Mouse (Mus musculus) CH12.LX (cell line): Measurements from ENCODE around the gene Riok1. TPM values are rescaled to one million over a fixed set of nuclear protein-coding genes. Genes with fewer than 3 reads are reported as not detected.

Experiments
- DNase-seq: peaks from one replicate; pipeline ENCODE4 v3.0.0-alpha.2; 2013; ENCODE audit errors: extremely low read depth
- H3K27ac ChIP-seq: 2 replicates; pipeline ENCODE4 v1.5.1; 2012; ENCODE audit warnings: low read depth, mild to moderate bottlenecking, control low read depth, moderate library complexity; ENCODE audit not compliant: insufficient read depth
- H3K27me3 ChIP-seq: replicated peaks from 2 replicates; pipeline ENCODE3; 2012; ENCODE audit warnings: inconsistent platforms
- H3K36me3 ChIP-seq, 2 experiments: replicated peaks in 1 of 2; 2 replicates each; pipeline versions ENCODE3 to v1.6.1; 2012; ENCODE audit warnings: inconsistent platforms in 1 of 2, low read length in 1 of 2, mild to moderate bottlenecking in 1 of 2, mixed read lengths in 1 of 2, moderate library complexity in 1 of 2; ENCODE audit not compliant: control insufficient read depth in 1 of 2, insufficient read depth in 1 of 2
- H3K4me1 ChIP-seq, 2 experiments: 2 replicates each; pipeline ENCODE4 v1.6.1; 2012; ENCODE audit warnings: inconsistent platforms in 1 of 2, moderate library complexity in 1 of 2; ENCODE audit not compliant: insufficient read depth in 2 of 2, control insufficient read depth in 1 of 2
- H3K4me2 ChIP-seq: 2 replicates; pipeline ENCODE4 v1.6.1; 2012; ENCODE audit warnings: low read depth, mild to moderate bottlenecking, control low read depth; ENCODE audit not compliant: poor library complexity, insufficient read depth, severe bottlenecking
- H3K4me3 ChIP-seq, 3 experiments: fragments of 150-350 bp in 1 of 3; sonication (generic) in 1 of 3; replicated peaks in 1 of 3; 2 replicates each; pipeline versions ENCODE3 to v1.5.1; 2011 to 2012; ENCODE audit warnings: low read depth in 2 of 3, low read length in 2 of 3, mild to moderate bottlenecking in 2 of 3, moderate library complexity in 2 of 3, control low read depth in 1 of 3, improper control_type of control experiment in 1 of 3, inconsistent platforms in 1 of 3, mixed read lengths in 1 of 3; ENCODE audit not compliant: poor library complexity in 1 of 3
- H3K79me2 ChIP-seq: replicated peaks from 2 replicates; pipeline ENCODE4 v1.6.1; 2012; ENCODE audit warnings: mild to moderate bottlenecking, moderate library complexity; ENCODE audit not compliant: control insufficient read depth, poor library complexity, insufficient read depth, severe bottlenecking; ENCODE audit errors: extremely low read depth
- H3K9ac ChIP-seq: 2 replicates; pipeline ENCODE4 v1.6.1; 2012; ENCODE audit warnings: low read depth, mild to moderate bottlenecking, control low read depth, moderate library complexity; ENCODE audit not compliant: insufficient read depth
- H3K9me3 ChIP-seq: replicated peaks from 2 replicates; pipeline ENCODE3; 2012; ENCODE audit warnings: low read length, inconsistent platforms, mixed read lengths
- BHLHE40 ChIP-seq: IDR thresholded peaks from 2 replicates; pipeline ENCODE4 v1.6.1; 2011; ENCODE audit warnings: mild to moderate bottlenecking, low read depth, low read length, improper control_type of control experiment
- CTCF ChIP-seq, 2 experiments: IDR thresholded peaks in 1 of 2; conservative IDR thresholded peaks in 1 of 2; 2 replicates each; pipeline ENCODE4 v1.5.1; 2011 to 2012; ENCODE audit warnings: low read depth in 2 of 2, low read length in 2 of 2, improper control_type of control experiment in 1 of 2, inconsistent platforms in 1 of 2, mild to moderate bottlenecking in 1 of 2, moderate library complexity in 1 of 2
- E2F4 ChIP-seq: IDR thresholded peaks from 2 replicates; pipeline ENCODE4 v1.6.1; 2011; ENCODE audit warnings: low read depth, low read length, improper control_type of control experiment; ENCODE audit not compliant: insufficient replicate concordance
- EP300 ChIP-seq: IDR thresholded peaks from 2 replicates; pipeline ENCODE4 v1.6.1; 2011; ENCODE audit warnings: low read length, improper control_type of control experiment
- ETS1 ChIP-seq: conservative IDR thresholded peaks from 2 replicates; pipeline ENCODE4 v1.6.1; 2012; ENCODE audit warnings: low read depth, mild to moderate bottlenecking, inconsistent platforms, low read length, improper control_type of control experiment, moderate library complexity
- GABPA ChIP-seq: IDR thresholded peaks from 2 replicates; pipeline ENCODE4 v1.6.1; 2012; ENCODE audit warnings: low read depth, low read length, improper control_type of control experiment, inconsistent platforms; ENCODE audit not compliant: insufficient replicate concordance
- HCFC1 ChIP-seq: IDR thresholded peaks from 2 replicates; pipeline ENCODE4 v1.6.1; 2012; ENCODE audit warnings: low read depth, mild to moderate bottlenecking, inconsistent platforms, low read length, improper control_type of control experiment
- IRF4 ChIP-seq: IDR thresholded peaks from 2 replicates; pipeline ENCODE4 v1.6.1; 2014; ENCODE audit warnings: low read depth, mild to moderate bottlenecking, inconsistent platforms, low read length, improper control_type of control experiment
- JUN ChIP-seq: IDR thresholded peaks from 2 replicates; pipeline ENCODE4 v1.6.1; 2011; ENCODE audit warnings: low read depth, mild to moderate bottlenecking, low read length, improper control_type of control experiment, moderate library complexity; ENCODE audit not compliant: insufficient read depth
- JUND ChIP-seq: conservative IDR thresholded peaks from 2 replicates; pipeline ENCODE4 v1.6.1; 2011; ENCODE audit warnings: low read depth, low read length, improper control_type of control experiment
- KAT2A ChIP-seq: IDR thresholded peaks from 2 replicates; pipeline ENCODE4 v1.6.1; 2012; ENCODE audit warnings: low read length, improper control_type of control experiment, inconsistent platforms; ENCODE audit not compliant: insufficient replicate concordance
- MAX ChIP-seq: IDR thresholded peaks from 2 replicates; pipeline ENCODE4 v1.6.1; 2011; ENCODE audit warnings: low read length, improper control_type of control experiment
- MAZ ChIP-seq: IDR thresholded peaks from 2 replicates; pipeline ENCODE4 v1.6.1; 2012; ENCODE audit warnings: low read depth, mild to moderate bottlenecking, inconsistent platforms, low read length, improper control_type of control experiment, moderate library complexity
- MEF2A ChIP-seq: IDR thresholded peaks from 2 replicates; pipeline ENCODE4 v1.6.1; 2014; ENCODE audit warnings: low read depth, mild to moderate bottlenecking, inconsistent platforms, low read length, improper control_type of control experiment, borderline replicate concordance
- NELFE ChIP-seq: IDR thresholded peaks from 2 replicates; pipeline ENCODE4 v1.6.1; 2011; ENCODE audit warnings: low read depth, low read length, improper control_type of control experiment
- NRF1 ChIP-seq: IDR thresholded peaks from 2 replicates; pipeline ENCODE4 v1.6.1; 2014; ENCODE audit warnings: low read depth, mild to moderate bottlenecking, inconsistent platforms, low read length, improper control_type of control experiment, moderate library complexity
- POLR2A ChIP-seq: IDR thresholded peaks from 2 replicates; pipeline ENCODE4 v1.6.1; 2011; ENCODE audit warnings: low read depth, mild to moderate bottlenecking, improper control_type of control experiment, low read length
- POLR2AphosphoS2 ChIP-seq: IDR thresholded peaks from 2 replicates; pipeline ENCODE4 v1.6.1; 2011; ENCODE audit warnings: low read depth, low read length, improper control_type of control experiment
- TBP ChIP-seq: conservative IDR thresholded peaks from 2 replicates; pipeline ENCODE4 v1.6.1; 2011; ENCODE audit warnings: low read depth, low read length, improper control_type of control experiment
- TCF12 ChIP-seq: IDR thresholded peaks from 2 replicates; pipeline ENCODE4 v1.6.1; 2014; ENCODE audit warnings: low read depth, mild to moderate bottlenecking, inconsistent platforms, low read length, improper control_type of control experiment
- ZKSCAN1 ChIP-seq: IDR thresholded peaks from 2 replicates; pipeline ENCODE4 v1.6.1; 2012; ENCODE audit warnings: low read depth, inconsistent platforms, low read length, improper control_type of control experiment, borderline replicate concordance
- ZMIZ1 ChIP-seq: IDR thresholded peaks from 2 replicates; pipeline ENCODE4 v1.6.1; 2012; ENCODE audit warnings: low read depth, mild to moderate bottlenecking, inconsistent platforms, low read length, improper control_type of control experiment
- ZNF384 ChIP-seq: IDR thresholded peaks from 2 replicates; pipeline ENCODE4 v1.6.1; 2012; ENCODE audit warnings: low read depth, low read length, improper control_type of control experiment, inconsistent platforms
- dilution Hi-C: fragments of 300-500 bp; cut with MboI; formaldehyde crosslinking; loops from 2 replicates; pipeline ENCODE4 v1.14.3; 2020; ENCODE audit warnings: low sequenced_read_pairs; ENCODE audit not compliant: extremely low pct_unique_long_range_greater_than_20kb, extremely low pct_ligation_motif_present
- in situ Hi-C: fragments of 300-500 bp; cut with MboI; formaldehyde crosslinking; loops from 3 replicates; pipeline ENCODE4 v1.14.3; 2019; ENCODE audit warnings: low sequenced_read_pairs, low pct_ligation_motif_present, low pct_unique_long_range_greater_than_20kb, mixed read lengths
- polyA plus RNA-seq: library from polyadenylated mRNA; unstranded; fragments of >175 nt; gene quantifications from 2 replicates; pipeline ENCODE4 v1.2.1, GENCODE M21; 2012; ENCODE audit warnings: low read depth; ENCODE audit not compliant: insufficient read length
- total RNA-seq, 2 experiments: library from RNA; depleted of rRNA; stranded (reverse); fragments of 300-350 nt in 1 of 2; fragments of >200 nt in 1 of 2; gene quantifications; 2 replicates each; pipeline ENCODE4 v1.2.3; 2012 to 2014

Gene Riok1
- total and polyA plus RNA-seq, 3 experiments, result 33.9 to 67.0 (median 52.4) TPM

- no peak overlapping the region for H3K9ac ChIP-seq
- H3K4me1 ChIP-seq, result peaks cover 13 to 23% of the 10 kb centered on the region in 2 experiments
- H3K27ac ChIP-seq, result no peak overlapping the region
- dilution Hi-C loops, result no loop called here
- DNase-seq, result no peak
- in situ Hi-C loops, result no loop called here
- no peak overlapping the region for H3K4me3 ChIP-seq
- H3K36me3 ChIP-seq, result no peaks in the 10 kb centered on the region
- H3K27me3 ChIP-seq, result no peaks in the 10 kb centered on the region
- H3K4me2 ChIP-seq, result 0 out of 2 replicates have a peak overlapping the region, but pooled peaks have one; percentile 77
- H3K79me2 ChIP-seq, result no peaks in the 10 kb centered on the region
- no peak for TF ChIP-seq POLR2A
- TF ChIP-seq TCF12, result no peak
- TF ChIP-seq ZMIZ1, result no peak
- TF ChIP-seq MAX, result no peak
- no peak for TF ChIP-seq EP300
- H3K9me3 ChIP-seq, result no peaks in the 10 kb centered on the region
Observed at GRCm38 (mm10) chr13:38079366-38079765, 42.6 kb downstream of the Riok1 start.

GRCm38 (mm10) chr13:38080014-38080413 lies 43.2 kb downstream of the Riok1 start:
- no peak overlapping the region for H3K4me3 ChIP-seq
- TF ChIP-seq IRF4 (no peak), POLR2AphosphoS2 (no peak), E2F4 (no peak), TBP (no peak), MEF2A (no peak), MAZ (no peak)
- no peak overlapping the region for H3K4me2 ChIP-seq
- H3K9ac ChIP-seq, result no peak overlapping the region
- no peaks in the 10 kb centered on the region for H3K27me3 ChIP-seq
- in situ Hi-C loops, result no loop called here
- no peaks in the 10 kb centered on the region for H3K36me3 ChIP-seq
- no peaks in the 10 kb centered on the region for H3K79me2 ChIP-seq
- no peak overlapping the region for H3K27ac ChIP-seq
- dilution Hi-C loops, result no loop called here
- no peaks in the 10 kb centered on the region for H3K9me3 ChIP-seq
- DNase-seq, result no peak
- H3K4me1 ChIP-seq, result peaks cover 13 to 21% of the 10 kb centered on the region in 2 experiments

GRCm38 (mm10) chr13:38080725-38081124 lies 43.9 kb downstream of the Riok1 start:
- H3K4me3 ChIP-seq, result no peak overlapping the region
- H3K4me2 ChIP-seq, result no peak overlapping the region
- no peak for DNase-seq
- dilution Hi-C loops, result no loop called here
- H3K9me3 ChIP-seq, result no peaks in the 10 kb centered on the region
- no peak overlapping the region for H3K9ac ChIP-seq
- no peak overlapping the region for H3K27ac ChIP-seq
- H3K4me1 ChIP-seq, result peaks cover 13 to 21% of the 10 kb centered on the region in 2 experiments
- H3K36me3 ChIP-seq, result no peaks in the 10 kb centered on the region
- no peaks in the 10 kb centered on the region for H3K27me3 ChIP-seq
- no peaks in the 10 kb centered on the region for H3K79me2 ChIP-seq
- in situ Hi-C loops, result no loop called here
- no peak for TF ChIP-seq HCFC1
- no peak for TF ChIP-seq ETS1
- TF ChIP-seq KAT2A, result no peak
- TF ChIP-seq NRF1, result no peak
- TF ChIP-seq ZNF384, result no peak
- no peak for TF ChIP-seq IRF4
- no peak for TF ChIP-seq TBP
- no peak for TF ChIP-seq MAZ
- no peak for TF ChIP-seq ZMIZ1
- no peak for TF ChIP-seq NELFE
- TF ChIP-seq JUND, result no peak
- TF ChIP-seq MAX, result no peak
- no peak for TF ChIP-seq CTCF (conservative IDR thresholded peaks at IDR 0.05 in 1 of 2, IDR thresholded peaks at IDR 0.05 in 1 of 2; ENCODE audit: low read depth in 2 of 2, low read length in 2 of 2)
- no peak for TF ChIP-seq POLR2A
- TF ChIP-seq MEF2A, result no peak
- no peak for TF ChIP-seq TCF12
- no peak for TF ChIP-seq JUN
- TF ChIP-seq ZKSCAN1, result no peak
- no peak for TF ChIP-seq BHLHE40
- TF ChIP-seq GABPA, result no peak
